ENCODE assay signal across 10 mouse cellular contexts in genomic region chr3:136007081-136007828, GRCm38 (mm10).
A peak's percentile ranks its signal among the peaks of the same experiment; 100 is the strongest.
DNase-seq lines count a peak whose midpoint lies in the region; ATAC-seq and TF ChIP-seq lines count a peak whose summit lies in the region.
"Had no signal": no experiment of that assay in that cellular context is flagged by ENCODE, and none has a peak within 500 bp of the region (broad histone marks: within the 10 kb centered on the region; RNA-seq: fewer than 3 reads in every experiment).

No protein-coding gene starts in this region.

- WGBS in forebrain, embryonic 12.5 days = 77% methylated on average over 11 of the region's 11 CpGs
- WGBS in hindbrain, embryonic 10.5 days = 68% methylated on average over 11 of the region's 11 CpGs
- WGBS in midbrain, embryonic 16.5 days = 60% methylated on average over 11 of the region's 11 CpGs

- no peak for DNase-seq in layer of hippocampus, adult 2 months (ENCODE audit: low spot score in 2 of 2)
- DNase-seq in layer of hippocampus, adult 11-12 months (ENCODE audit: low spot score) = no peak
- no peak for DNase-seq in hindbrain, embryonic 10.5 days (ENCODE audit: low spot score)
- DNase-seq in ovary, postnatal 36 days (ENCODE audit: low spot score) = no peak
- no peak for DNase-seq in kidney, postnatal 14 days

- H3K4me3 ChIP-seq in layer of hippocampus, adult 2 months = 0 out of 2 replicates have a peak overlapping the region, but pooled peaks have one; percentile 9
- no peak overlapping the region for H3K4me3 ChIP-seq in forebrain, embryonic 12.5 days (replicated peaks)
- no peak overlapping the region for H3K4me3 ChIP-seq in hindbrain, embryonic 10.5 days
- H3K4me3 ChIP-seq in midbrain, embryonic 16.5 days (ENCODE audit: low read depth, low read length) = peak overlapping the region; percentile 13; the same call in 1 of the 2 replicates
- H3K4me3 ChIP-seq: liver, embryonic 12.5 days; neural tube, embryonic 12.5 days had no signal

- TF ChIP-seq CTCF in layer of hippocampus, adult 2 months (conservative IDR thresholded peaks at IDR 0.05) = no peak

- H3K4me1 ChIP-seq in forebrain, embryonic 12.5 days = peaks cover 5% of the 10 kb centered on the region
- 0 out of 2 replicates have a peak, but pooled peaks cover 9% of the 10 kb centered on the region for H3K4me1 ChIP-seq in hindbrain, embryonic 10.5 days (replicated peaks)
- 0 out of 2 replicates have a peak, but pooled peaks cover 4% of the 10 kb centered on the region for H3K4me1 ChIP-seq in midbrain, embryonic 16.5 days (ENCODE audit: control insufficient read depth, insufficient read depth, low read length)
- H3K4me1 ChIP-seq: liver, embryonic 12.5 days; neural tube, embryonic 12.5 days had no signal

- no peak for ATAC-seq in forebrain, embryonic 12.5 days (ENCODE audit: low FRiP score)
- ATAC-seq in midbrain, embryonic 16.5 days = peak; percentile 74
- ATAC-seq: liver, embryonic 12.5 days; Patski had no signal

- no peak overlapping the region for H3K9ac ChIP-seq in forebrain, embryonic 12.5 days
- H3K9ac ChIP-seq in midbrain, embryonic 16.5 days (ENCODE audit: low read depth, low read length) = no peak overlapping the region
- H3K9ac ChIP-seq: liver, embryonic 12.5 days; neural tube, embryonic 12.5 days had no signal

- H3K9me3 ChIP-seq in forebrain, embryonic 12.5 days = no peaks in the 10 kb centered on the region
- H3K9me3 ChIP-seq in hindbrain, embryonic 10.5 days = no peaks in the 10 kb centered on the region
- 0 out of 2 replicates have a peak, but pooled peaks cover 3% of the 10 kb centered on the region for H3K9me3 ChIP-seq in midbrain, embryonic 16.5 days (replicated peaks; ENCODE audit: control insufficient read depth, low read length, poor library complexity, severe bottlenecking)
- H3K9me3 ChIP-seq: liver, embryonic 12.5 days; neural tube, embryonic 12.5 days had no signal

- H3K36me3 ChIP-seq in forebrain, embryonic 12.5 days (replicated peaks) = no peaks in the 10 kb centered on the region
- no peaks in the 10 kb centered on the region for H3K36me3 ChIP-seq in hindbrain, embryonic 10.5 days
- no peaks in the 10 kb centered on the region for H3K36me3 ChIP-seq in midbrain, embryonic 16.5 days (ENCODE audit: control insufficient read depth, insufficient read depth, low read length)
- H3K36me3 ChIP-seq: liver, embryonic 12.5 days; neural tube, embryonic 12.5 days had no signal

- no peaks in the 10 kb centered on the region for H3K27me3 ChIP-seq in forebrain, embryonic 12.5 days
- no peaks in the 10 kb centered on the region for H3K27me3 ChIP-seq in hindbrain, embryonic 10.5 days (ENCODE audit: insufficient read depth, poor library complexity, severe bottlenecking)
- no peaks in the 10 kb centered on the region for H3K27me3 ChIP-seq in midbrain, embryonic 16.5 days (ENCODE audit: control insufficient read depth, insufficient read depth, low read depth, low read length)
- H3K27me3 ChIP-seq: liver, embryonic 12.5 days; neural tube, embryonic 12.5 days; Patski had no signal

- 0 out of 2 replicates have a peak overlapping the region, but pooled peaks have one; percentile 8 for H3K4me2 ChIP-seq in forebrain, embryonic 12.5 days
- peak overlapping the region; percentile 39 for H3K4me2 ChIP-seq in midbrain, embryonic 16.5 days (ENCODE audit: low read length)
- H3K4me2 ChIP-seq: liver, embryonic 12.5 days; neural tube, embryonic 12.5 days had no signal

- H3K27ac ChIP-seq in layer of hippocampus, adult 2 months = peak overlapping the region; percentile 94
- H3K27ac ChIP-seq in forebrain, embryonic 12.5 days = no peak overlapping the region
- peak overlapping the region; percentile 50; the same call in 1 of the 2 replicates for H3K27ac ChIP-seq in hindbrain, embryonic 10.5 days
- peak overlapping the region; percentile 24; the same call in 1 of the 2 replicates for H3K27ac ChIP-seq in midbrain, embryonic 16.5 days (ENCODE audit: low read length)
- H3K27ac ChIP-seq: liver, embryonic 12.5 days; neural tube, embryonic 12.5 days had no signal

Comparison
In these comparisons a context has a peak if more than half of its experiments do, and no peak if none do; other contexts are left out.
1. H3K4me3 ChIP-seq: peak in layer of hippocampus, adult 2 months (single experiment) and midbrain, embryonic 16.5 days (single experiment); none in forebrain, embryonic 12.5 days (single experiment) and hindbrain, embryonic 10.5 days (single experiment).